Mouse (Mus musculus) kidney, adult 10 weeks (tissue): ENCODE data around the gene Ceacam19. TPM values are rescaled to one million over a fixed set of nuclear protein-coding genes. Genes with fewer than 3 reads are reported as not detected.

ENCODE experiments used
- polyA plus RNA-seq: library from polyadenylated mRNA; stranded (reverse); fragments of 350-450 nt; fragmentation: Illumina TruSeq; extraction: RNeasy Lipid Tissue Mini Kit (QIAGEN cat#74804); gene quantifications from one replicate; pipeline ENCODE4 v1.2.3, GENCODE M21; 2014; ENCODE audit warnings: low read depth, low replicate concordance

The Ceacam19 gene
- polyA plus RNA-seq = 0.12 TPM

DNA sequence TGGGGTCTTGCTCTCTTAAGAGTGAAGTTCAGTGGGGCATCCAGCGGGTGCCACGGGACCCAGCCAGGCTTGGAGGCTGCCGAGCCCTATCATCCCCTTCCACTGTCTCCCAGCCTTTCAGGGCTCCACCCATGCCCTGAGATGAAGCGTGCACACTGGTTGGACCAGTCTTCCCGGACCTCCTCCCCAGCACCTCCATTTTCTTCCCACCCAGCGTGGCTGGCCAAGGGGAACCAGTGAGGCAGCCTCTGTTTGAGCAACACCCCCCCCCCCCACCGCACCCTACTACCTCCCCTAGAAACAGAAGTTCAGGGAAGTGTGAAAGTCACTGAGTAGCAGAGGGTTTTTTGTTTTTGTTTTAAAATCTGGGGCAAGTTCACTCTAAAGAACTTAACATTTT, at the start of gene Ceacam19:
Gene Ceacam19, minus strand, starts transcription at position 117 of the 400 bp plus-strand sequence.

DNA sequence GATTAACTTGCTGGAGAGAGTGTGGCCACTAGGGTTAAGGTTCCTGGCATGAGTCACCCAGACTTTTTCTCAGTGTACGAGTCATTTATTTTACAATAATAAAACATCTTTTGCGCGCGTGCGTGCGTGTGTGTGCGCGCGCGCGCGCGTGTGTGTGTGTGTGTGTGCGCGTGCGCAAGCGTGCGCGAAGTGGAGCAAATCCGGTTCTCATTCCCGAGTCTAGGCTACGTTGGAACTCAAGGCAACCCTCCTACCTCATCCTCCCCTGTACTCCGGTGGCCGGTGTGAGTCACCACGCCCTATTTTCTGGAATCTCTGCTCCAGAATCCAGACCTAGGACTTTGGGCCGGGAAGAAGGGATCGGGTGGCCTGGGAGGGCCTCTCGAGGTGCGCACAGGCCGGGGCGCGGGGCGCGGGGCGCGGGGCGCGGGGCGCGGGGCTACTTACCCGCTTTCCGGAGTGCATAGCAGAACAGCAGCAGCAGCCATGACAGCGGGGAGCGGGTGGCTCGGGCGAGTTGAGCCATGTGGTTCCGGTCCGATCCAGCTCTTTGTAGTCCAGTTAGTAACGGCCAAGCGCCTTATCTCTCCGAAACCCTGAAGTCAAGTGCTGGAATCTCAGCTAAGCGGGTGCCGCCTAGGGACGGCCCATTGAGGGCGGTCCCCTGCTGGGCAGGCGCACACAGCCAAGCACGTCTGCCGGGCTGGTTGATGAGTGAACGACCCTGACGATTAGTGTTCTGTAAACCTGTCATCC, 32.9 kb upstream of the Ceacam19 start, which contains the start of gene Pvr:
Gene Pvr, minus strand, starts transcription at position 655 of the 756 bp plus-strand sequence.

GRCm38 (mm10) chr7:19861199-19861598, 26.6 kb downstream of the Ceacam19 start, which contains the start of gene Ceacam16:
Gene Ceacam16 (minus strand): TSS chr7:19861299.

DNA sequence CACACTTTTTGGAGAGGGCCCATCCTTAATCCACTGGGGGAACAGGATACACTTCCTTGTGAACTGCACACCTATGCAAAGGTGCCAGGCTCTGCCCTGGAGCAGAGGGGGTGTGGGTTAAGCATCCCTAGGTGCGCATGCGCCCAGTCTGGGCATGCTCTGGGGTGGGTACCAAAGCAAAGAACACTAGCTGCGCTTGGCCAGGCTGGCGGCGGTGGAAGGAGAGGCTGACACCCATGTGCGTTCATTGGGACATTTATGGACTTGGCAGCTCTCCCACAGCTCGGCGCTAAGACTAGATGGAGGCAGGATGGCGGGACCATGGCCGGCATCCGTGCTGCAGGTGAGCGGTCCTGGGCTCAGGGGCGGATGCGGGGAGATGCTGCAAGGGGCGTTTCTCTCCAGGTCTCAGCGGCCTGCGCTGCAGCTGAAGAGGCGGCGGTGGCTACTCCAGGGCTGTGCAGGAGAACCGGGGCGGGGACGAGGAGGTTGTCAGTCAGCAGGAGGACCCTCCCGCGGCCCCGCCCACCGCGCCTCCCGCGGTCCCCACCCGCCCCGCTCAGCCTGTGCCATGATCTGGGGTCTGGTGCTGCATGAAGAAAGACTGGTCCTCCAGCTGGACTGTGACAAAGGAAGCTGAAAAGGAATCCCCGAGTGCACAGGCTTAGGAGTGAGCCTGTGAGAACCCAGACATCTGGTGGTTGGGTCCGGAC, 35.8 kb downstream of the Ceacam19 start, which contains the start of gene Gm19345:
Gene Gm19345, plus strand, starts transcription at position 146 of the 713 bp plus-strand sequence.

Other genes starting within 250 kb of the Ceacam19 start
- 26.7 TPM for gene Clptm1, start 222.9 kb downstream of the Ceacam19 start, polyA plus RNA-seq
- gene Apoc2, start 210.0 kb downstream of the Ceacam19 start, polyA plus RNA-seq = not detected
- not detected for gene Gm44805, start 206.5 kb downstream of the Ceacam19 start, polyA plus RNA-seq
- not detected for gene Apoc4, start 206.5 kb downstream of the Ceacam19 start, polyA plus RNA-seq
- not detected for gene Apoc1, start 195.3 kb downstream of the Ceacam19 start, polyA plus RNA-seq
- 4.9 TPM for gene Apoe, start 188.8 kb downstream of the Ceacam19 start, polyA plus RNA-seq
- gene Tomm40, start 172.5 kb downstream of the Ceacam19 start, polyA plus RNA-seq = 0.28 TPM
- 2.4 TPM for gene Nectin2, start 137.5 kb downstream of the Ceacam19 start, polyA plus RNA-seq
- gene Bcam, start 116.9 kb downstream of the Ceacam19 start, polyA plus RNA-seq = 0.36 TPM
- gene Cblc, start 91.2 kb downstream of the Ceacam19 start, polyA plus RNA-seq = 1.1 TPM
- not detected for gene Bcl3, start 65.2 kb downstream of the Ceacam19 start, polyA plus RNA-seq
- not detected for gene Gm19345, start 36.0 kb downstream of the Ceacam19 start, polyA plus RNA-seq
- not detected for gene Ceacam16, start 26.7 kb downstream of the Ceacam19 start, polyA plus RNA-seq
- 11.8 TPM for gene Pvr, start 33.2 kb upstream of the Ceacam19 start, polyA plus RNA-seq
- gene Igsf23, start 62.8 kb upstream of the Ceacam19 start, polyA plus RNA-seq = not detected
- gene Ceacam20, start 77.4 kb upstream of the Ceacam19 start, polyA plus RNA-seq = 0.16 TPM
- gene Nlrp9b, start 103.5 kb upstream of the Ceacam19 start, polyA plus RNA-seq = 0.16 TPM
- not detected for gene Vmn1r91, start 211.7 kb upstream of the Ceacam19 start, polyA plus RNA-seq
- gene Gm16442, start 234.6 kb upstream of the Ceacam19 start, polyA plus RNA-seq = not detected